Mouse (Mus musculus) forebrain, embryonic 11.5 days (tissue): ENCODE data around the gene Gtf2h3. TPM values are rescaled to one million over a fixed set of nuclear protein-coding genes. Genes with fewer than 3 reads are reported as not detected.
"Not testable (repeated sequence)": the region's sequence is repeated elsewhere in the genome, so short reads cannot be mapped to it uniquely, and the experiment has no call there.

Experiments used
- ATAC-seq: fragments of 200-750 bp; cut with Nextera tagmentation; replicated peaks from 2 replicates; pipeline ENCODE4 v1.8.0; 2017; ENCODE audit warnings: moderate TSS enrichment; ENCODE audit not compliant: low FRiP score
- DNase-seq: peaks from one replicate; pipeline ENCODE4 v3.0.0-alpha.2; 2017; ENCODE audit warnings: low spot score
- H3K27ac ChIP-seq: fragments of 300-500 bp; sonication (generic); 2 replicates; pipeline ENCODE4 v1.5.1; 2014; ENCODE audit warnings: low read depth, low read length
- H3K27me3 ChIP-seq: fragments of 300-500 bp; sonication (generic); 2 replicates; pipeline ENCODE4 v1.6.1; 2014; ENCODE audit warnings: mild to moderate bottlenecking, low read length, mixed read lengths; ENCODE audit not compliant: control insufficient read depth, insufficient read depth
- H3K36me3 ChIP-seq: fragments of 300-500 bp; sonication (generic); 2 replicates; pipeline ENCODE4 v1.6.1; 2014; ENCODE audit warnings: mild to moderate bottlenecking, low read length, moderate library complexity, mixed read lengths; ENCODE audit not compliant: control insufficient read depth, insufficient read depth
- H3K4me1 ChIP-seq: fragments of 300-500 bp; sonication (generic); replicated peaks from 2 replicates; pipeline ENCODE4 v1.6.1; 2014; ENCODE audit warnings: low read length, mixed read lengths; ENCODE audit not compliant: control insufficient read depth, insufficient read depth
- H3K4me2 ChIP-seq: fragments of 300-500 bp; sonication (generic); 2 replicates; pipeline ENCODE4 v1.6.1; 2014; ENCODE audit warnings: low read depth, mild to moderate bottlenecking, low read length, moderate library complexity, mixed read lengths; ENCODE audit not compliant: severe bottlenecking
- H3K4me3 ChIP-seq: fragments of 300-500 bp; sonication (generic); 2 replicates; pipeline ENCODE4 v1.5.1; 2014; ENCODE audit warnings: low read depth, low read length
- H3K9ac ChIP-seq: fragments of 300-500 bp; sonication (generic); 2 replicates; pipeline ENCODE4 v1.6.1; 2014; ENCODE audit warnings: low read length
- H3K9me3 ChIP-seq: fragments of 300-500 bp; sonication (generic); 2 replicates; pipeline ENCODE4 v1.6.1; 2016; ENCODE audit warnings: low read length, mixed read lengths; ENCODE audit not compliant: control insufficient read depth
- WGBS: fragments of 180-500 bp; shearing (Covaris S2); extraction: QIAGEN DNeasy Blood & Tissue Kit; methylation state at CpG from one replicate; pipeline ENCODE4 v1.1.7; 2014; 5-methylcytosine and 5-hydroxymethylcytosine counted together
- polyA plus RNA-seq: library from polyadenylated mRNA; unstranded; fragments of >200 nt; fragmentation: Nextera tagmentation; extraction: Ambion mirVana; gene quantifications from 2 replicates; pipeline ENCODE4 v1.2.1, GENCODE M21; 2014

The Gtf2h3 gene
- polyA plus RNA-seq, 1 experiment from 2014 or later = 83.2 TPM

GRCm38 (mm10) chr5:124624291-124624690 lies 45.4 kb downstream of the Gtf2h3 start:
- Histone ChIP-seq H3K27me3 (no peaks in the 10 kb centered on the region), H3K27ac (no peak overlapping the region), H3K36me3 (no peaks in the 10 kb centered on the region), H3K4me3 (no peak overlapping the region), H3K9me3 (no peaks in the 10 kb centered on the region), H3K9ac (no peak overlapping the region), H3K4me2 (no peak overlapping the region), H3K4me1 (no peaks in the 10 kb centered on the region; the same call in 1 of the 2 replicates)
- no peak for ATAC-seq
- 91% methylated on average over 9 of the region's 9 CpGs for WGBS
- no peak for DNase-seq

DNA sequence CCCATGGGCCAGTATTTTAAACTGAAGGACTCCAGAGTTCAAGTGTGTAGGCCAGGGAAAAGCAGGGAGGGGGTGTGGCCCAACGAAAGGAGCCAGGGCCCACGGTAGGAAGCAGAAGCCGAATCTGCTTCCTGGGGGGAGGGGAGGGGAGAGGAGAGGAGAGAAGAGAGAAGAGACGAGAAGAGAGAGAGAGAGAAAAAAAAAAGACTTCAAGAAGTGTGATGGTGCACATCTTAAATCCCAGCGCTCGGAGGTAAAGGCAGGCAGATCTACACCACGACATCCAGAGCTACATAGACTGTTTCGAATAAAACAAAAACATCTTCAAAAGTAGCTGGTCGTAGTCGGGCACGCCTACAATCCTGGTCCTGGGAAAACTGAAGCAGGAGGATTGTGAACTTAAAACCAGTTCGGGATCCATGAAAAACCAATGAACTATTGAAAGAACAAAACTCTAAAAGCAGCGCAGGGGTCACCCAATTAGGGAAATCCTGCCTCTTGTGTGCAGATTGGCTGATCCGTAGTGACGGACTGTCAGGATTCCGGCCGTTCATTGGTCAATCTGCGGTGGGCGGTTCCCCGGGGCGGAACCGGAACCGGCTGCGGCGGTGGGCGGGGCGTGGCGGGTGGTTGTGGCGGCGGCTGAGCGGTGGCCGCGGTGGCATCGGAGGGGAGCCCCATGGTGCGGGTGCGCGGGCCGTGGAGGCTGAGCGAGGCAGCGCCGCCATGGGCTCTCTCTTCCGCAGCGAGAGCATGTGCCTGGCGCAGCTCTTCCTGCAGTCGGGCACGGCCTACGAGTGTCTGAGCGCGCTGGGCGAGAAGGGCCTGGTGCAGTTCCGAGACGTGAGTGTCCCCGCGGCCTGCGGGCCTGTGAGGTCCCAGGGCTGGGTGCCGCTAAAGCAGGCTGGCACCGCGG lies 49.8 kb downstream of the Gtf2h3 start, which contains the start of gene Atp6v0a2:
TSS of gene Atp6v0a2 (plus strand) at position 129 of the 916 bp plus-strand sequence.
- Histone ChIP-seq H3K27ac (peak within 1 kb of the TSS; percentile 34; the same call in 1 of the 2 replicates), H3K4me3 (peak within 1 kb of the TSS; percentile 97), H3K36me3 (no peaks in the 10 kb centered on the region), H3K4me1 (no peaks in the 10 kb centered on the region; the same call in 1 of the 2 replicates), H3K27me3 (no peaks in the 10 kb centered on the region), H3K9me3 (no peaks in the 10 kb centered on the region), H3K9ac (peak within 1 kb of the TSS; percentile 84), H3K4me2 (peak within 1 kb of the TSS; percentile 85)
- ATAC-seq (peak; percentile 94), DNase-seq (peak; percentile 97)
- under 1% methylated on average over 57 of the region's 58 CpGs for WGBS

- Histone ChIP-seq H3K36me3 (no peaks in the 10 kb centered on the region), H3K27ac (no peak overlapping the region), H3K9me3 (no peaks in the 10 kb centered on the region), H3K4me2 (peak overlapping the region; percentile 85), H3K27me3 (no peaks in the 10 kb centered on the region), H3K9ac (peak overlapping the region; percentile 84), H3K4me1 (no peaks in the 10 kb centered on the region; the same call in 1 of the 2 replicates), H3K4me3 (peak overlapping the region; percentile 97)
- ATAC-seq (no peak), DNase-seq (no peak)
- 27% methylated on average over 11 of the region's 11 CpGs for WGBS
Measured at GRCm38 (mm10) chr5:124629641-124630040, 50.7 kb downstream of the Gtf2h3 start.

GRCm38 (mm10) chr5:124631685-124632084 lies 52.7 kb downstream of the Gtf2h3 start:
- Histone ChIP-seq H3K9me3 (no peaks in the 10 kb centered on the region), H3K36me3 (peaks cover 5% of the 10 kb centered on the region; the same call in 1 of the 2 replicates), H3K4me1 (no peaks in the 10 kb centered on the region; the same call in 1 of the 2 replicates), H3K9ac (no peak overlapping the region), H3K4me2 (no peak overlapping the region), H3K27ac (no peak overlapping the region), H3K27me3 (no peaks in the 10 kb centered on the region), H3K4me3 (no peak overlapping the region)
- ATAC-seq (no peak), DNase-seq (no peak)
- WGBS = 92% methylated on average over 11 of the region's 11 CpGs

DNA sequence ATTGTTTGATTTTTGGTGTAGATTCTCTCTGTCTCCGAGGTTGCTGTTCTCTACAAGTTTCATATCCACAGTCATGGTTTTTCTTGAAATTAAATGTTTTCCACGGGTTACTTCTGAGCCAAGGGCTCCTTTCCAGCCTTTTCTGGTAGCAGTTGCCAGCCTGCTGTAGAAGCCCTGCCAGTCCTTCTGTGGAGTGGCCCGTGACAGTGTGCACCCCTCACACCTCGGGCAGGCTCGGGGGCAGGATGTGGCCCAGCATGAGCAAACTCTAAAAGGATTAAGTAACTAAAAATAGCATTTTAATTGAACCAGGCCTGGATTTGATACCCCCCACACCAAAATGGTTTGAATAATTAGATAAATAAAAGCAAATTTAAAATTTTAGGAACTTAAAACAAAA lies 53.5 kb downstream of the Gtf2h3 start:
- Histone ChIP-seq H3K27ac (no peak overlapping the region), H3K4me3 (no peak overlapping the region), H3K4me1 (no peaks in the 10 kb centered on the region; the same call in 1 of the 2 replicates), H3K36me3 (peaks cover 9% of the 10 kb centered on the region), H3K4me2 (no peak overlapping the region), H3K9me3 (no peaks in the 10 kb centered on the region), H3K9ac (no peak overlapping the region), H3K27me3 (no peaks in the 10 kb centered on the region)
- DNase-seq = no peak
- ATAC-seq = no peak
- WGBS = 82% methylated on average over 5 of the region's 5 CpGs

- peaks cover 16% of the 10 kb centered on the region for H3K36me3 ChIP-seq
Measured at GRCm38 (mm10) chr5:124633425-124633824, 54.5 kb downstream of the Gtf2h3 start.

GRCm38 (mm10) chr5:124635068-124635467 lies 56.1 kb downstream of the Gtf2h3 start:
- peaks cover 20% of the 10 kb centered on the region for H3K36me3 ChIP-seq
- WGBS = 90% methylated on average over 4 of the region's 4 CpGs
- not testable (repeated sequence) for H3K27me3 ChIP-seq, H3K4me3 ChIP-seq, H3K9ac ChIP-seq, H3K27ac ChIP-seq, H3K4me1 ChIP-seq, H3K4me2 ChIP-seq, H3K9me3 ChIP-seq, ATAC-seq, DNase-seq

More at GRCm38 (mm10) chr5:124633425-124633824, 54.5 kb downstream of the Gtf2h3 start:
- no peaks in the 10 kb centered on the region; the same call in 1 of the 2 replicates for H3K4me1 ChIP-seq
- no peak for DNase-seq
- no peak overlapping the region for H3K4me3 ChIP-seq
- no peaks in the 10 kb centered on the region for H3K9me3 ChIP-seq
- H3K27ac ChIP-seq = no peak overlapping the region
- H3K4me2 ChIP-seq = no peak overlapping the region
- H3K9ac ChIP-seq = no peak overlapping the region
- no peak for ATAC-seq
- H3K27me3 ChIP-seq = no peaks in the 10 kb centered on the region
- 84% methylated on average over 2 of the region's 2 CpGs for WGBS

DNA sequence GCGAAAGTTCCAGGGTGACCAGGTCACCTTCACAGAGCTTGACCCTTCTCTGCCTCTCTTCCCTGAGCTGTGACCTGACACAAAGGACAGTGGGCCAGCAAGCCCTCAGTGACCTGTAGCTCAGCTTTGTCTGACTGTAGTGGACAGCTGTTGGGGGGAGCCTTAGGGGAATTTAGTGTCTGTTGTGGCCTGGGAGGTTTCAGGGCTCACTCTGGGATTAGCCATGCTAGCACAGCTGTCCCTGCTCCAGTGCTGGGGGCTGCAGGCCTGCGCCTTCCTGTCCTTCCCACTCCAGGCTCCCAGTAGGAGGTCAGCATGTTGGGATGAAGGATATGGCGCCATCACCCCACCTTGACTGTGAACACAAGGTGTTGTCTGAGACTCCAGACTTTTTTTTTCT lies 57.2 kb downstream of the Gtf2h3 start:
- WGBS = 99% methylated on average over 3 of the region's 3 CpGs

More for the DNA sequence above, 57.2 kb downstream of the Gtf2h3 start:
- H3K36me3 ChIP-seq = peaks cover 20% of the 10 kb centered on the region
- H3K27ac ChIP-seq = no peak overlapping the region
- ATAC-seq (no peak), DNase-seq (no peak)
- H3K9me3 ChIP-seq = no peaks in the 10 kb centered on the region
- no peaks in the 10 kb centered on the region for H3K27me3 ChIP-seq
- no peaks in the 10 kb centered on the region for H3K4me1 ChIP-seq
- no peak overlapping the region for H3K9ac ChIP-seq
- H3K4me3 ChIP-seq = no peak overlapping the region
- H3K4me2 ChIP-seq = no peak overlapping the region
